Mouse (Mus musculus): ENCODE results near the gene Wdr92.

Wdr92 gene

GRCm38 (mm10) chr11:17181807-17182206 is at the start of gene Wdr92:
Gene Wdr92 (plus strand): TSS chr11:17182107.
- no peak for DNase-seq (ENCODE audit: low read depth, low spot score)

GRCm38 (mm10) chr11:17135638-17136037 is 46.3 kb upstream of the Wdr92 start:
- no peak for DNase-seq (ENCODE audit: low read depth, low spot score)

- no peak for DNase-seq (ENCODE audit: low read depth, low spot score)
Measured at GRCm38 (mm10) chr11:17138306-17139033, 43.4 kb upstream of the Wdr92 start.

- peak; percentile 97 for DNase-seq (ENCODE audit: low read depth, low spot score)
Measured at GRCm38 (mm10) chr11:17158858-17159737, 22.8 kb upstream of the Wdr92 start, which contains the start of gene Ppp3r1. Gene Ppp3r1 (plus strand): TSS chr11:17159263.

- no peak for DNase-seq (ENCODE audit: low read depth, low spot score)
Measured at GRCm38 (mm10) chr11:17159738-17160241, 22.1 kb upstream of the Wdr92 start.

- DNase-seq (ENCODE audit: low read depth, low spot score): peak; percentile 45
Measured at GRCm38 (mm10) chr11:17160242-17160641, 21.7 kb upstream of the Wdr92 start.

GRCm38 (mm10) chr11:17163956-17164355 is 18.0 kb upstream of the Wdr92 start:
- no peak for DNase-seq (ENCODE audit: low read depth, low spot score)

- DNase-seq (ENCODE audit: low read depth, low spot score): no peak
Measured at GRCm38 (mm10) chr11:17166627-17167026, 15.3 kb upstream of the Wdr92 start.

GRCm38 (mm10) chr11:17169262-17169661 is 12.6 kb upstream of the Wdr92 start:
- DNase-seq (ENCODE audit: low read depth, low spot score): no peak

- no peak for DNase-seq (ENCODE audit: low read depth, low spot score)
Measured at GRCm38 (mm10) chr11:17170938-17171729, 10.8 kb upstream of the Wdr92 start.

GRCm38 (mm10) chr11:17172300-17172699 is 9.6 kb upstream of the Wdr92 start:
- DNase-seq (ENCODE audit: low read depth, low spot score): no peak

- DNase-seq (ENCODE audit: low read depth, low spot score): no peak
Measured at GRCm38 (mm10) chr11:17176638-17177037, 5.3 kb upstream of the Wdr92 start.

- DNase-seq (ENCODE audit: low read depth, low spot score): no peak
Measured at GRCm38 (mm10) chr11:17180753-17181152, 1.2 kb upstream of the Wdr92 start.

- DNase-seq (ENCODE audit: low read depth, low spot score): no peak
Measured at GRCm38 (mm10) chr11:17183165-17183564, 1.3 kb downstream of the Wdr92 start.

GRCm38 (mm10) chr11:17187649-17188048 is 5.7 kb downstream of the Wdr92 start:
- DNase-seq (ENCODE audit: low read depth, low spot score): no peak

GRCm38 (mm10) chr11:17188786-17189185 is 6.9 kb downstream of the Wdr92 start:
- DNase-seq (ENCODE audit: low read depth, low spot score): no peak

- DNase-seq (ENCODE audit: low read depth, low spot score): no peak
Measured at GRCm38 (mm10) chr11:17192151-17192844, 10.4 kb downstream of the Wdr92 start.

- no peak for DNase-seq (ENCODE audit: low read depth, low spot score)
Measured at GRCm38 (mm10) chr11:17199170-17199569, 17.3 kb downstream of the Wdr92 start.

- no peak for DNase-seq (ENCODE audit: low read depth, low spot score)
Measured at GRCm38 (mm10) chr11:17199840-17200501, 18.1 kb downstream of the Wdr92 start.

GRCm38 (mm10) chr11:17200936-17201335 is 19.0 kb downstream of the Wdr92 start:
- DNase-seq (ENCODE audit: low read depth, low spot score): no peak
